Mouse (Mus musculus): ENCODE results near the gene Rnf214.
A peak's percentile ranks its signal among the peaks of the same experiment; 100 is the strongest.

DNA sequence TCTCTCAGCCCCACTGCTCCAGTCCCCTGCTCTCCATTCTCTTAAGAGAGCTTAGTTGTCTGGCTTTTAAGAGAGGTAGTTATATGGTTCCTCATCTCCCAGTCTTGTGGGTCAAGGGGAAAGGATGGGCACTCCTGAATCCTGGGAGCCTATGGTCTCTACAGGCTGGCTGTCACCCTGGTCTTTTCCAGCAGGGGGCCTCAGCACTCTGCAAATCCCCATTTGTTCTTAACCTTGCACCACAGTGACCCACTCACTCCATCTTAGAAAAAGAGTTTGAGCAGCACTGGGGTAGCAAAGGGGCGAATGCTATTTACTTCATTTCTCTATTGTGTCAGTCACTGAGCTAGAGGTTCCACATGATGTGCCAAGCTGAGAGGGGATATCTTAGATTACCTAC, 5.0 kb upstream of the Rnf214 start:
- TF ChIP-seq POLR2A (IDR thresholded peaks at IDR 0.05; ENCODE audit: insufficient read depth, low read depth, low read length) (no peak), CTCF (IDR thresholded peaks at IDR 0.05) (peak; percentile 86), EP300 (IDR thresholded peaks at IDR 0.05; ENCODE audit: insufficient read depth, low read depth, low read length) (0 out of 2 replicates have a peak, but pooled peaks have one; percentile 11)
